Mouse (Mus musculus) heart, embryonic 14.5 days (tissue): Measurements from ENCODE around the gene Cd99l2. TPM values are rescaled to one million over a fixed set of nuclear protein-coding genes. Genes with fewer than 3 reads are reported as not detected.
"Not testable (repeated sequence)": the region's sequence is repeated elsewhere in the genome, so short reads cannot be mapped to it uniquely, and the experiment has no call there.

Experiments used
- ATAC-seq: fragments of 200-750 bp; cut with Nextera tagmentation; 2 replicates; pipeline ENCODE4 v1.8.0; 2017; ENCODE audit warnings: low read depth, moderate TSS enrichment; ENCODE audit not compliant: insufficient number of reproducible peaks, insufficient read depth, low FRiP score
- H3K27ac ChIP-seq, 2 experiments: fragments of 200-500 bp in 1 of 2; fragments of 300-500 bp in 1 of 2; sonication (generic) in 1 of 2; replicated peaks in 1 of 2; 2 replicates each; pipeline ENCODE4 v1.5.1; 2012 to 2014; ENCODE audit warnings: low read depth in 2 of 2, low read length in 2 of 2, control low read depth in 1 of 2, mild to moderate bottlenecking in 1 of 2, mixed read lengths in 1 of 2; ENCODE audit not compliant: control insufficient read depth in 1 of 2, insufficient read depth in 1 of 2
- H3K27me3 ChIP-seq: fragments of 300-500 bp; sonication (generic); 2 replicates; pipeline ENCODE4 v1.6.1; 2014; ENCODE audit warnings: mild to moderate bottlenecking, low read length, control low read depth; ENCODE audit not compliant: control insufficient read depth, insufficient read depth
- H3K36me3 ChIP-seq: fragments of 300-500 bp; sonication (generic); 2 replicates; pipeline ENCODE4 v1.6.1; 2014; ENCODE audit warnings: mild to moderate bottlenecking, control low read depth, low read length, mixed read lengths; ENCODE audit not compliant: control insufficient read depth, insufficient read depth
- H3K4me1 ChIP-seq, 2 experiments: fragments of 200-500 bp in 1 of 2; fragments of 300-500 bp in 1 of 2; sonication (generic) in 1 of 2; 2 replicates each; pipeline ENCODE4 v1.6.1; 2012 to 2014; ENCODE audit warnings: low read length in 2 of 2, control low read depth in 1 of 2, mixed read lengths in 1 of 2; ENCODE audit not compliant: control insufficient read depth in 2 of 2, insufficient read depth in 2 of 2
- H3K4me2 ChIP-seq: fragments of 300-500 bp; sonication (generic); 2 replicates; pipeline ENCODE4 v1.6.1; 2014; ENCODE audit warnings: mild to moderate bottlenecking, low read length
- H3K4me3 ChIP-seq, 2 experiments: fragments of 200-500 bp in 1 of 2; fragments of 300-500 bp in 1 of 2; sonication (generic) in 1 of 2; 2 replicates each; pipeline ENCODE4 v1.5.1; 2012 to 2014; ENCODE audit warnings: low read length in 2 of 2, mild to moderate bottlenecking in 2 of 2, control low read depth in 1 of 2, low read depth in 1 of 2, moderate library complexity in 1 of 2; ENCODE audit not compliant: control insufficient read depth in 1 of 2, insufficient read depth in 1 of 2
- H3K9ac ChIP-seq: fragments of 300-500 bp; sonication (generic); 2 replicates; pipeline ENCODE4 v1.6.1; 2014; ENCODE audit warnings: mild to moderate bottlenecking, low read length
- H3K9me3 ChIP-seq: fragments of 300-500 bp; sonication (generic); 2 replicates; pipeline ENCODE4 v1.6.1; 2016; ENCODE audit warnings: low read length, control low read depth; ENCODE audit not compliant: control insufficient read depth
- WGBS: fragments of 180-500 bp; shearing (Covaris S2); extraction: QIAGEN DNeasy Blood & Tissue Kit; methylation state at CpG from one replicate; pipeline ENCODE4 v1.1.7; 2014; 5-methylcytosine and 5-hydroxymethylcytosine counted together
- polyA plus RNA-seq: library from polyadenylated mRNA; unstranded; fragments of >200 nt; fragmentation: Nextera tagmentation; extraction: Ambion mirVana; gene quantifications from 2 replicates; pipeline ENCODE4 v1.2.1, GENCODE M21; 2014

Gene Cd99l2
- polyA plus RNA-seq, 1 experiment from 2014 or later = 26.4 TPM

GRCm38 (mm10) chrX:71527461-71527860 is 34.8 kb upstream of the Cd99l2 start:
- 68% methylated on average over 1 of the region's 1 CpGs for WGBS
- H3K4me1 ChIP-seq = peaks cover 0 to 2% of the 10 kb centered on the region in 2 experiments; a peak in 1 of 4 replicates
- no peaks in the 10 kb centered on the region for H3K36me3 ChIP-seq
- ATAC-seq = no peak
- H3K4me3 ChIP-seq = no peak overlapping the region
- peaks cover 16% of the 10 kb centered on the region for H3K27me3 ChIP-seq
- H3K4me2 ChIP-seq = no peak overlapping the region
- H3K9me3 ChIP-seq = no peaks in the 10 kb centered on the region
- H3K9ac ChIP-seq = no peak overlapping the region
- H3K27ac ChIP-seq = no peak overlapping the region

GRCm38 (mm10) chrX:71525593-71526299 is 33.1 kb upstream of the Cd99l2 start:
- Histone ChIP-seq H3K27ac (no peak overlapping the region), H3K36me3 (no peaks in the 10 kb centered on the region), H3K9ac (no peak overlapping the region), H3K4me3 (no peak overlapping the region), H3K4me1 (peaks cover 0 to 2% of the 10 kb centered on the region in 2 experiments; a peak in 1 of 4 replicates), H3K4me2 (no peak overlapping the region), H3K27me3 (peaks cover 16% of the 10 kb centered on the region), H3K9me3 (no peaks in the 10 kb centered on the region)
- 33% methylated on average over 3 of the region's 3 CpGs for WGBS
- ATAC-seq = no peak

- Histone ChIP-seq H3K27ac (no peak overlapping the region), H3K27me3 (peaks cover 8% of the 10 kb centered on the region; the same call in 1 of the 2 replicates), H3K4me3 (no peak overlapping the region), H3K9me3 (no peaks in the 10 kb centered on the region), H3K4me1 (peaks cover 0 to 2% of the 10 kb centered on the region in 2 experiments; a peak in 1 of 4 replicates), H3K36me3 (no peaks in the 10 kb centered on the region), H3K9ac (no peak overlapping the region), H3K4me2 (no peak overlapping the region)
- no peak for ATAC-seq
- 42% methylated on average over 2 of the region's 2 CpGs for WGBS
These were observed 31.7 kb upstream of the Cd99l2 start for GRCm38 (mm10) chrX:71524310-71524709.

- H3K9me3 ChIP-seq = no peaks in the 10 kb centered on the region
- H3K27me3 ChIP-seq = peaks cover 8% of the 10 kb centered on the region; the same call in 1 of the 2 replicates
- H3K36me3 ChIP-seq = no peaks in the 10 kb centered on the region
- peaks cover 0 to 2% of the 10 kb centered on the region in 2 experiments; a peak in 1 of 4 replicates for H3K4me1 ChIP-seq
- WGBS = 84% methylated on average over 3 of the region's 3 CpGs
- no peak overlapping the region for H3K9ac ChIP-seq
- no peak overlapping the region for H3K4me3 ChIP-seq
- no peak for ATAC-seq
- no peak overlapping the region for H3K27ac ChIP-seq
- H3K4me2 ChIP-seq = no peak overlapping the region
These were observed 30.2 kb upstream of the Cd99l2 start for GRCm38 (mm10) chrX:71522889-71523288.

GRCm38 (mm10) chrX:71519252-71519651 is 26.6 kb upstream of the Cd99l2 start:
- H3K27ac ChIP-seq = no peak overlapping the region
- 73% methylated on average over 4 of the region's 4 CpGs for WGBS
- H3K4me3 ChIP-seq = no peak overlapping the region
- no peaks in the 10 kb centered on the region for H3K4me1 ChIP-seq
- H3K4me2 ChIP-seq = no peak overlapping the region
- no peak for ATAC-seq
- peaks cover 8% of the 10 kb centered on the region; the same call in 1 of the 2 replicates for H3K27me3 ChIP-seq
- H3K9ac ChIP-seq = no peak overlapping the region
- H3K9me3 ChIP-seq = no peaks in the 10 kb centered on the region
- no peaks in the 10 kb centered on the region for H3K36me3 ChIP-seq

- not testable (repeated sequence) for H3K4me2 ChIP-seq, H3K27me3 ChIP-seq, H3K36me3 ChIP-seq, H3K4me3 ChIP-seq, H3K9me3 ChIP-seq, H3K4me1 ChIP-seq, ATAC-seq, H3K27ac ChIP-seq, H3K9ac ChIP-seq
- WGBS = 87% methylated on average over 4 of the region's 4 CpGs
These were observed 13.9 kb upstream of the Cd99l2 start for GRCm38 (mm10) chrX:71506591-71506990.

- Histone ChIP-seq H3K36me3 (no peaks in the 10 kb centered on the region), H3K27me3 (no peaks in the 10 kb centered on the region), H3K9me3 (no peaks in the 10 kb centered on the region), H3K4me2 (peak overlapping the region; percentile 71), H3K9ac (peak overlapping the region; percentile 74), H3K4me1 (peaks cover 2 to 5% of the 10 kb centered on the region in 2 experiments; a peak in 1 of 4 replicates), H3K27ac (peak overlapping the region; percentile 81 to 95), H3K4me3 (peak overlapping the region; percentile 55 to 86)
- no peak; the same call in 1 of the 2 replicates for ATAC-seq
- WGBS = 14% methylated on average over 9 of the region's 9 CpGs
These were observed 619 bp upstream of the Cd99l2 start for GRCm38 (mm10) chrX:71493279-71493656.
